Mouse (Mus musculus) bone marrow macrophage, adult 2 months (primary cell): ENCODE measurements at regions not wholly inside any gene's neighbourhood (a gene's known extent, or its start where the extent isn't known, plus 50 kb on each side); places are given as distances from the start of the nearest gene placed in this dataset.

ENCODE experiments used
- H3K27ac ChIP-seq: 2 replicates; pipeline ENCODE4 v1.5.1; 2012; ENCODE audit warnings: low read depth, low read length; ENCODE audit not compliant: insufficient read depth
- H3K4me1 ChIP-seq: 2 replicates; pipeline ENCODE4 v1.6.1; 2012; ENCODE audit warnings: low read length; ENCODE audit not compliant: control insufficient read depth, insufficient read depth
- H3K4me3 ChIP-seq: 2 replicates; pipeline ENCODE4 v1.5.1; 2012; ENCODE audit warnings: mild to moderate bottlenecking, low read length, moderate library complexity; ENCODE audit not compliant: insufficient read depth
- CTCF ChIP-seq: IDR thresholded peaks from 2 replicates; pipeline ENCODE4 v1.5.1; 2012; ENCODE audit warnings: low read depth, mild to moderate bottlenecking, low read length, moderate library complexity
- POLR2A ChIP-seq: IDR thresholded peaks from 2 replicates; pipeline ENCODE4 v1.6.1; 2012; ENCODE audit warnings: mild to moderate bottlenecking, low read depth, low read length, borderline replicate concordance

- TF ChIP-seq CTCF (no peak), POLR2A (no peak)
- Histone ChIP-seq H3K27ac (no peak overlapping the region), H3K4me1 (no peaks in the 10 kb centered on the region), H3K4me3 (no peak overlapping the region)
Observed at GRCm38 (mm10) chr2:101062939-101063338, 561.6 kb upstream of the Rag2 start.

GRCm38 (mm10) chr2:101074990-101075389 is 549.5 kb upstream of the Rag2 start:
- Histone ChIP-seq H3K27ac (no peak overlapping the region), H3K4me3 (no peak overlapping the region), H3K4me1 (no peaks in the 10 kb centered on the region)
- no peak for TF ChIP-seq CTCF
- no peak for TF ChIP-seq POLR2A

GRCm38 (mm10) chr2:101080231-101080630 is 544.3 kb upstream of the Rag2 start:
- TF ChIP-seq POLR2A (no peak), CTCF (no peak)
- H3K4me1 ChIP-seq = no peaks in the 10 kb centered on the region
- no peak overlapping the region for H3K4me3 ChIP-seq
- no peak overlapping the region for H3K27ac ChIP-seq

GRCm38 (mm10) chr2:101083813-101084212 is 540.7 kb upstream of the Rag2 start:
- TF ChIP-seq POLR2A = no peak
- no peak for TF ChIP-seq CTCF
- H3K27ac ChIP-seq = no peak overlapping the region

GRCm38 (mm10) chr2:101084648-101085047 is 539.9 kb upstream of the Rag2 start:
- TF ChIP-seq CTCF = no peak
- TF ChIP-seq POLR2A = no peak
- Histone ChIP-seq H3K4me3 (no peak overlapping the region), H3K27ac (no peak overlapping the region), H3K4me1 (no peaks in the 10 kb centered on the region)

More at GRCm38 (mm10) chr2:101083813-101084212, 540.7 kb upstream of the Rag2 start:
- Histone ChIP-seq H3K4me1 (no peaks in the 10 kb centered on the region), H3K4me3 (no peak overlapping the region)

GRCm38 (mm10) chr2:101107183-101107872 is 517.2 kb upstream of the Rag2 start:
- no peak for TF ChIP-seq POLR2A
- H3K4me1 ChIP-seq = no peaks in the 10 kb centered on the region
- no peak overlapping the region for H3K4me3 ChIP-seq
- H3K27ac ChIP-seq = no peak overlapping the region

GRCm38 (mm10) chr2:101136867-101137266 is 487.7 kb upstream of the Rag2 start:
- Histone ChIP-seq H3K4me3 (no peak overlapping the region), H3K4me1 (no peaks in the 10 kb centered on the region), H3K27ac (no peak overlapping the region)
- TF ChIP-seq POLR2A (no peak), CTCF (no peak)

GRCm38 (mm10) chr2:101139931-101140330 is 484.6 kb upstream of the Rag2 start:
- no peak overlapping the region for H3K4me3 ChIP-seq
- TF ChIP-seq CTCF = no peak
- TF ChIP-seq POLR2A = no peak
- H3K27ac ChIP-seq = no peak overlapping the region
- H3K4me1 ChIP-seq = no peaks in the 10 kb centered on the region

GRCm38 (mm10) chr2:101156755-101157271 is 467.7 kb upstream of the Rag2 start:
- Histone ChIP-seq H3K4me1 (no peaks in the 10 kb centered on the region), H3K27ac (no peak overlapping the region), H3K4me3 (no peak overlapping the region)
- no peak for TF ChIP-seq POLR2A
- no peak for TF ChIP-seq CTCF

- Histone ChIP-seq H3K4me1 (no peaks in the 10 kb centered on the region), H3K27ac (no peak overlapping the region), H3K4me3 (no peak overlapping the region)
- TF ChIP-seq CTCF (no peak), POLR2A (no peak)
Observed at GRCm38 (mm10) chr2:101159276-101159675, 465.2 kb upstream of the Rag2 start.

GRCm38 (mm10) chr2:101165942-101166341 is 458.6 kb upstream of the Rag2 start:
- TF ChIP-seq POLR2A = no peak
- no peak for TF ChIP-seq CTCF
- Histone ChIP-seq H3K27ac (no peak overlapping the region), H3K4me3 (no peak overlapping the region), H3K4me1 (no peaks in the 10 kb centered on the region)
